Mouse (Mus musculus): Measurements from ENCODE around the gene Vmn1r7.
"Not testable (repeated sequence)": the region's sequence is repeated elsewhere in the genome, so short reads cannot be mapped to it uniquely, and the experiment has no call there.

Vmn1r7 gene

DNA sequence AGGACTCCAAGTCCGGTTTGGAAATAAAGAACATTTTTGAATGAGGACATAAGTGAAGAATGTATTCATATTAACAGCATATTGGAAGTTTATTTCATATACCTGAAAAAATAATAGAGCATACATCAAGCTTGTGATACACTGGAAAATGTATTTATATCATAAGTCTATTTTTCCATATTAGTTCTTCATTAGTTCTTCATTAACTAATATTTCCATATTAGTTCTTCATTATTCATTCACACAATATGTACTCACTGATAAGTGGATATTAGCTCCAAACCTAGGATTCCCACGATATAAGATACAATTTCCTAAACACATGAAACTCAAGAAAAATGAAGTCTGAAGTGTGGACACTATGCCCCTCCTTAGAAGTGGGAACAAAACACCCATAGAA is at the start of gene Vmn1r7:
Gene Vmn1r7, minus strand, starts transcription at position 101 of the 400 bp plus-strand sequence.
- in situ Hi-C loops (cut with MboI, MseI), result not testable (repeated sequence)

DNA sequence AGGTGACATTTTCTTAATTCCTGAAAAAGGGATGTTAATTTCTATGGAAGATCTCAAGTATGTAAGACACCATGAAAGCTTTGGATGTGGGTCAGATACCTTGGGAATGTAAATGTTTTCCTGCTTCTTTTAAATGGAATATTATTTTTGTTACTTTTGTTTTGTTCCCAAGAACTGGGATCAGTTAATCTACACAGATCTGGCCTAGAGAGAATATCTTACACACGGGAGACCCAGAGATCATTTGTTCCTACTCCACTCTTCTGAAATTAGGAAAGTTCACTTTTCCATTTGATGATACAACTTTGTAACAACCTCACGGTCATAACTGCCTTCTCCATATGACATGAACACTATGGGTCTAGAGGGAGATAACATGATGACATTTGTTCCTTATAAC is 41.4 kb upstream of the Vmn1r7 start, which contains the start of gene Vmn1r9:
Gene Vmn1r9, plus strand, starts transcription at position 301 of the 400 bp plus-strand sequence.
- in situ Hi-C loops (cut with MboI, MseI), result no loop called here

DNA sequence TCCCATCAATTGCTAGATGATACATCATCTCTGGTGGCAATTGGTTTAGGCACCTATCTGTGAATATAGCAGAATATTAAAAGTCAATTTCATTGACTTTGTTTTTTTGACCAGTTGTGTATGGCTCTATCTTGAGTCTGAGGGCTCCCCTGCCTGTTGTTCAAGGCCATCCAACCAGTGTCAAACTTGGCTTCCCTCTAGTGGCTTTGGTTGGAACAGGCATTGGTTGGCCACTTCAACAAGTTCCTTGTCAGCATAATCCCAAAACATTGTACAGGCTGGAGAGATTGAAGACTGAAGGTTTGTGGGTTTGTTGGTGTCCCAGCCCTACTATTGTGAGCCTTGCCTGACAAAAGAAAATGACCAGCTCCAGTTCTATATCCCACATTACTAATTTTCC is 38.6 kb upstream of the Vmn1r7 start:
- in situ Hi-C loops (cut with MboI, MseI), result no loop called here

DNA sequence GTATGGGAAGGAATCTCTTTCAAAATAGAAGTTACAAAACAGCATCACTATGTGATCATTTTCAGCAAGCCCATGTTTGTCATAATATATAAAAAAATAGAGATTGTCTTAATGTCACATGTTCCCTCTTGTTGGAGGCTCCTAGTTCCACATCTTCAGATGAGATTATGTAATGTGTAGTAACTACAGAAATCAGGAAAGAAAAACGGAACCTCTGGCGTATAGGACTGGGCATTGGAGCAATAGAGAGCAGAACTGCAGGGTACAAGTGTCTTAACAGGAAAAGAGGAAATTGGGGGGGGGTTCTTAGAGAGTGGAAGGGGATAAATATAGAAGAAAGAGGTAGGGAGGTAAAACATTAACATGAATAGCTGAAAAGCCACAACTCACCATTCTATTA is 9.6 kb upstream of the Vmn1r7 start:
- in situ Hi-C loops (cut with MboI, MseI), result no loop called here

DNA sequence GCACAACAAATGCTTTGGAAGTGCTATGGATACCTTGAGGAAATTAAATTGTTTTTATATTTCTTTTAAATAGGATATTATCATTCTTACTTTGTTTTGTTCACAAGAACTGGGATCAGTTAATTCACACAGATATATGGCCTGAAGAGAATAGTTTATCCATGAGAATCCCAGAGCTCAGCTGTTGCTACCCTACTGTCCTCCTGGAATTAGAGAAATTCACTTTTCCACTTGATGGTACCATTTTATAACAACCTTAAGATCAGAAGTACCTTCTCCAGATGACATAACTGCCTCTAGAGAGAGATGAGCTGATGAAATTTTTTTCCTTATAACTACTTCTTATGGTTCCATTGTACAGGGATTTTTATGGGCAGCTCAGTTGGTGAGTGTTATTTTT is 6.9 kb upstream of the Vmn1r7 start, which contains the start of gene Vmn1r8:
Gene Vmn1r8, plus strand, starts transcription at position 301 of the 400 bp plus-strand sequence.
- in situ Hi-C loops (cut with MboI, MseI), result no loop called here

DNA sequence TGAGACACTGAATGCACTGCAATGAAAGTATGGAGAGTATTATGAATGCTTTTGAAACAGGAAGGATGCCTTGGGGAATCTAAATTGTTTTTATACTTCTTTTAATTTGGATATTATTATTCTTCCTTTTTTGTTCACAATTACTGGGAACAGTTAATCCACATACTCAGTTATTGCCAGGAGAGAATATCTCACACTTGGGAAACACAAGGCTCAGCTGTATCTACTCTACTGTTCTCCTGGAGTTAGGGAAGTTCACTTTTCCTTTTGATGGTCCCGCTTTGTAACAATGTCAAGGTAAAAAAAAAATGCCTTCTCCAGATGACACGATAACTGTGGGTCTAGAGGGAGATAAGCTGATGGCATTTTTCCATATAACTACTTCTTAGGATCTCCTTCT is 28.2 kb downstream of the Vmn1r7 start, which contains the start of gene Vmn1r6:
Gene Vmn1r6, plus strand, starts transcription at position 301 of the 400 bp plus-strand sequence.
- in situ Hi-C loops (cut with MboI, MseI), result no loop called here
